Mouse (Mus musculus): ENCODE measurements around the gene Fam166b. TPM values are rescaled to one million over a fixed set of nuclear protein-coding genes. Genes with fewer than 3 reads are reported as not detected.
A peak's percentile ranks its signal among the peaks of the same experiment; 100 is the strongest.

Gene Fam166b
- 0.22 and 0.25 TPM in 2 replicates for polyA plus RNA-seq (2014; fragmentation: Nextera tagmentation; extraction: Ambion mirVana)

DNA sequence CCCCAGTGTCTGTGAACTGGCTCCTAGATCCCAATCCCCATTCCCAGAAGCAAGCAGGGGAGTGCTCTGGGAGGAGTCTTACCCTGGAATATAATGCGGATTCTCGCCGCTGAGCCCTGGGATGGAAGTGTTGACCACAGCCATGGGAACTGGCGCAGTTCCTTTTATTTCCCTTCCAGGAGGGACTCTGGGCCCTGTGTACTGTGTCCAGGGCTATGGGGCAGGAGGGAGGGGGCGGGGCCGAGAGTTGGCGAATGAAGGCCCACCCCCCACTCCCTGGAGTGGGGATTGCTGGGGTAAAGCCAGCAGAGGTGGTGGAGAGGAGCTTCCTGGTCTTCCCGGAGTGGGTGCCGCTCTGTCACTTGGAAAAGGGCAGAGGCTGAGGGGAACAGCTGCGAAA, at the start of gene Fam166b:
TSS of gene Fam166b (minus strand) at position 189 of the 400 bp plus-strand sequence.
- 8% methylated on average over 10 of the region's 10 CpGs for WGBS
- ATAC-seq (ENCODE audit: insufficient number of reproducible peaks, insufficient read depth, low FRiP score, low read depth) = no peak
- H3K27ac ChIP-seq (ENCODE audit: low read length) = no peak within 1 kb of the TSS
- no peaks in the 10 kb centered on the region for H3K9me3 ChIP-seq (ENCODE audit: control insufficient read depth, low read depth, low read length)
- no peaks in the 10 kb centered on the region; the same call in 1 of the 2 replicates for H3K4me1 ChIP-seq (ENCODE audit: control insufficient read depth, insufficient read depth, low read length)
- no peak within 1 kb of the TSS for H3K9ac ChIP-seq (replicated peaks; ENCODE audit: low read depth, low read length)
- H3K4me3 ChIP-seq (ENCODE audit: low read depth, low read length) = no peak within 1 kb of the TSS
- peaks cover 25% of the 10 kb centered on the region for H3K36me3 ChIP-seq (ENCODE audit: control insufficient read depth, insufficient read depth, low read length)
- peaks cover 19% of the 10 kb centered on the region; the same call in 1 of the 2 replicates for H3K27me3 ChIP-seq (ENCODE audit: control insufficient read depth, insufficient read depth, low read length)
- H3K4me2 ChIP-seq (replicated peaks; ENCODE audit: low read depth, low read length) = no peak within 1 kb of the TSS

DNA sequence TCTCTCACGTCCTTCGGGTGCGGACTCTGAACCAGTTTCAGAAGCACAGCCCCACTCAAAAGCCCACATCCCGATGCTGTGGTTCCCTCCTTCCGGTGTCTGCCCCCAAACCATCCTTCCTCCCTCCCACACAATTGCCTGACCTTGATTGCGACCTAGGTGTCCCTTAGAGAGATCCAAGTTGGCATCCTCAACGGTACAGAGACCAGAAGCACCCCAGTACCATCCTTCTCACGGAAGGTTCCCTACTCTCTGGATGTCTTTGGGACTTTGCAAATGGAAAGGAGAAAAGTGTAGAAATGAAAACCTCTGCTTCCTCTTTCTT, 49.6 kb upstream of the Fam166b start:
- Histone ChIP-seq H3K9ac (replicated peaks; ENCODE audit: low read depth, low read length) (no peak overlapping the region), H3K4me3 (ENCODE audit: low read depth, low read length) (peak overlapping the region; percentile 17; the same call in 1 of the 2 replicates), H3K27me3 (ENCODE audit: control insufficient read depth, insufficient read depth, low read length) (no peaks in the 10 kb centered on the region), H3K36me3 (ENCODE audit: control insufficient read depth, insufficient read depth, low read length) (no peaks in the 10 kb centered on the region), H3K4me2 (replicated peaks; ENCODE audit: low read depth, low read length) (peak overlapping the region; percentile 39), H3K27ac (ENCODE audit: low read length) (peak overlapping the region; percentile 27), H3K9me3 (ENCODE audit: control insufficient read depth, low read depth, low read length) (no peaks in the 10 kb centered on the region), H3K4me1 (ENCODE audit: control insufficient read depth, insufficient read depth, low read length) (no peaks in the 10 kb centered on the region)
- WGBS = 51% methylated on average over 8 of the region's 8 CpGs
- 0 out of 2 replicates have a peak, but pooled peaks have one; percentile 11 for ATAC-seq (ENCODE audit: insufficient number of reproducible peaks, insufficient read depth, low FRiP score, low read depth)

DNA sequence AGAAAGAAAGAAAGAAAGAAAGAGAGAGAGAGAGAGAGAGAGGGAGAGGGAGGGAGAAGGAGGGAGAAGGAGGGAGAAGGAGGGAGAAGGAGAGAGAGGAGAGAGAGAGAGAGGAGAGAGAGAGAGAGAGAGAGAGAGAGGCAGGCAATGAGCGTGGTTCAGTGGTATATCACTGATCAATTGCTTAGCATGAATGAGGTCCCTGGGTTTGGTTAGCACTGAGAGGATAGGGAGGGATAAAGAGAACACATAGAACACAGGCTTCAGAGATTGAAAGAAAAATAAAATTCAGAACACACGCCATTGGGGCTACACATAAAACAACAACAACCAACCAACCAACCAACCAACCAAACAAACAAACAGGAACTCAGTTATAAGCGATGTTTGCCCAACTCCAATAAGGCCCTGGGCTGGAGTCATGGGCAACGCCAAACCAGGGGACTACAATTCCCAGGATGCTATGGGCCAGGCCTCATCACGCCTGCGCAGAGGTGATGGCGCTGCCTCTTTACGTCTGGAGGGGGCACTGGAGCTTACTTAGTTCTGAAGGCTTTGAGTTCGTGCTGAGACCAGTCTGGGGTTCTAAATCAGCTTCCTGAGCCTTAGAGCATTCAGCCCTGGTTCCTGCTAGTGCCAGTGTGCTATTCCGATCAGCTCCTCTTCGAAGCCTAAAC, 49.1 kb upstream of the Fam166b start:
- peak; percentile 86; the same call in 1 of the 2 replicates for ATAC-seq (ENCODE audit: insufficient number of reproducible peaks, insufficient read depth, low FRiP score, low read depth)
- 20% methylated on average over 11 of the region's 11 CpGs for WGBS

DNA sequence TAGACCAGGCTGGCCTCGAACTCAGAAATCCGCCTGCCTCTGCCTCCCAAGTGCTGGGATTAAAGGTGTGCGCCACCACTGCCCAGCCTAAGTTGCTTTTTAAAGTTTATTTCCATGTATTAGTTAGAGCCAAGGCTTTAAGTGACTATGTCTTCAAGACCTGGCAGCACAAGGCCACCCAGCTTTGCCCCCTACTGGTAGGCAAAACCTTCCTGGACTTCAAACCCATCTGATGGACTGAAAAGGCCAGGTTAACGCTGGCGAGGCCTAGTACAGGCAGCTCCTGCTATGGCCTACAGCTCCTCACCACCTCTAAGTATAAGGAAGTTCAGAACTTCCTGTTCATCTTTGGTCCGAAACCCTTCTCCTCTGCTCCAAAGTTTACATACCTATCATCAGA, 47.7 kb upstream of the Fam166b start:
- ATAC-seq (ENCODE audit: insufficient number of reproducible peaks, insufficient read depth, low FRiP score, low read depth) = no peak
- H3K27ac ChIP-seq (ENCODE audit: low read length) = no peak overlapping the region

More for the DNA sequence above, 49.1 kb upstream of the Fam166b start:
- Histone ChIP-seq H3K9ac (replicated peaks; ENCODE audit: low read depth, low read length) (no peak overlapping the region), H3K4me1 (ENCODE audit: control insufficient read depth, insufficient read depth, low read length) (no peaks in the 10 kb centered on the region), H3K27me3 (ENCODE audit: control insufficient read depth, insufficient read depth, low read length) (no peaks in the 10 kb centered on the region), H3K9me3 (ENCODE audit: control insufficient read depth, low read depth, low read length) (no peaks in the 10 kb centered on the region), H3K27ac (ENCODE audit: low read length) (peak overlapping the region; percentile 27), H3K4me2 (replicated peaks; ENCODE audit: low read depth, low read length) (peak overlapping the region; percentile 39), H3K4me3 (ENCODE audit: low read depth, low read length) (peak overlapping the region; percentile 17; the same call in 1 of the 2 replicates), H3K36me3 (ENCODE audit: control insufficient read depth, insufficient read depth, low read length) (no peaks in the 10 kb centered on the region)

DNA sequence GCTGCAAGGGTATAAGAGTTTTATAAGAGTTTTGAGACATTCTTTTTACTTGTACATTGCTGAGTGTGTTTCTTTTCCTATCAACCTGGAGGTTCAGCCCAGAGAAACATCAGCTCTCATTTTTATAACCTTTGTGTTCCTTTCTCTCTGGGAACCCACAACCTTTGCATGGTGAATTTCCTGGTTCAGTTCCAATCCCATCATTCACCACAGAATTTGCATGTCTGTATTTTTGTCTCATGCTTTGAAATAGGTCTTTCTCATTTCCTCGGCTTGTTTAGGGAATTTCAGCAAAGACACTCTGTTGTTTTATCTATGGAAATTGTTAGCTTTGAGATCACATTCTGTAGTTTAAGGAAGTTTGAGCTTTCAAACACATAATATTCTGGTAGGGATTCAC, 44.7 kb upstream of the Fam166b start:
- Histone ChIP-seq H3K36me3 (ENCODE audit: control insufficient read depth, insufficient read depth, low read length) (no peaks in the 10 kb centered on the region), H3K4me1 (ENCODE audit: control insufficient read depth, insufficient read depth, low read length) (no peaks in the 10 kb centered on the region), H3K27ac (ENCODE audit: low read length) (no peak overlapping the region), H3K9ac (replicated peaks; ENCODE audit: low read depth, low read length) (no peak overlapping the region), H3K4me3 (ENCODE audit: low read depth, low read length) (no peak overlapping the region), H3K9me3 (ENCODE audit: control insufficient read depth, low read depth, low read length) (no peaks in the 10 kb centered on the region), H3K4me2 (replicated peaks; ENCODE audit: low read depth, low read length) (no peak overlapping the region), H3K27me3 (ENCODE audit: control insufficient read depth, insufficient read depth, low read length) (no peaks in the 10 kb centered on the region)
- no peak for ATAC-seq (ENCODE audit: insufficient number of reproducible peaks, insufficient read depth, low FRiP score, low read depth)
- 81% methylated on average over 1 of the region's 1 CpGs for WGBS

More for the DNA sequence above, 47.7 kb upstream of the Fam166b start:
- WGBS = 76% methylated on average over 4 of the region's 6 CpGs
- H3K27me3 ChIP-seq (ENCODE audit: control insufficient read depth, insufficient read depth, low read length) = no peaks in the 10 kb centered on the region
- no peaks in the 10 kb centered on the region for H3K4me1 ChIP-seq (ENCODE audit: control insufficient read depth, insufficient read depth, low read length)
- no peak overlapping the region for H3K4me3 ChIP-seq (ENCODE audit: low read depth, low read length)
- H3K36me3 ChIP-seq (ENCODE audit: control insufficient read depth, insufficient read depth, low read length) = no peaks in the 10 kb centered on the region
- no peaks in the 10 kb centered on the region for H3K9me3 ChIP-seq (ENCODE audit: control insufficient read depth, low read depth, low read length)
- H3K4me2 ChIP-seq (replicated peaks; ENCODE audit: low read depth, low read length) = no peak overlapping the region
- H3K9ac ChIP-seq (replicated peaks; ENCODE audit: low read depth, low read length) = no peak overlapping the region

DNA sequence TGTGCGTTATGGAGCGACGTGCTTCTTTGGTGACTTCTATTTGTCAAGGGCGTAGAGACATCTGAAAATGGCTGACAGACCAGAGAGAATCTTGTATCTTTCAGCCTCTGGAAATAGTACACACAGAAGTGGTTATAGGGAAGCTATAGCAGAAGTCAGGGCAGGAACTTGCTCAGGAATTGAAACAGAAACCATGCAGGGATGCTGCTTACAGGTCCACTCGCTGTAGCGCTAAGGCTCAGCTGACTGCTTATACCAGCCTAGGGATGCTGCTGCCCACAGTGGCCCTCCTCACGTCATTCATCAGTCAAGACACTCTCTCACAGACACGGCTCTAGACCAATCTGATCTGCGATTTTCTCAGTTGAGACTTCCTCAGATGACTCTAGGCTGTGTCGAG, 41.4 kb upstream of the Fam166b start:
- H3K4me2 ChIP-seq (replicated peaks; ENCODE audit: low read depth, low read length) = no peak overlapping the region
- WGBS = 86% methylated on average over 10 of the region's 10 CpGs
- no peaks in the 10 kb centered on the region for H3K4me1 ChIP-seq (ENCODE audit: control insufficient read depth, insufficient read depth, low read length)

DNA sequence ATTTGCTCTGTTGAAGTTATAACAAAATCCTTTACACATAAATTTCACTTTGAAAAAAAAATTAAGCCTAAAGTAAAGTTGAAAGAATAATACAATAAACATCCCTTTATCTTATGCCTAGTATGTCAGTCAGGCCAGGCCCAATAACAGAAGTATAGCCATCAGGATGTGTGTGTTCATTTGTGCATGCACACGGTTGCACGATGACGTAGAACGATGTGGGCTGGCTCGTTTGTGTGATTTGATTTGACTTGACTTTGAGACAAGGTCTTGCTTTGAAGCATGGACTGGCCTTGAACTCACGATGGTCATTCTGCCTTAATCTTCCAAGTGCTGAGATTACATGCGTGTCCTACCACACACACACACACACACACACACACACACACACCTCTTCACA, 37.9 kb upstream of the Fam166b start:
- Histone ChIP-seq H3K9ac (replicated peaks; ENCODE audit: low read depth, low read length) (no peak overlapping the region), H3K36me3 (ENCODE audit: control insufficient read depth, insufficient read depth, low read length) (no peaks in the 10 kb centered on the region), H3K9me3 (ENCODE audit: control insufficient read depth, low read depth, low read length) (no peaks in the 10 kb centered on the region; the same call in 1 of the 2 replicates), H3K27me3 (ENCODE audit: control insufficient read depth, insufficient read depth, low read length) (no peaks in the 10 kb centered on the region), H3K4me1 (ENCODE audit: control insufficient read depth, insufficient read depth, low read length) (no peaks in the 10 kb centered on the region), H3K4me2 (replicated peaks; ENCODE audit: low read depth, low read length) (no peak overlapping the region), H3K27ac (ENCODE audit: low read length) (no peak overlapping the region), H3K4me3 (ENCODE audit: low read depth, low read length) (no peak overlapping the region)
- ATAC-seq (ENCODE audit: insufficient number of reproducible peaks, insufficient read depth, low FRiP score, low read depth) = no peak
- WGBS = 87% methylated on average over 7 of the region's 7 CpGs

More for the DNA sequence above, 41.4 kb upstream of the Fam166b start:
- no peaks in the 10 kb centered on the region for H3K27me3 ChIP-seq (ENCODE audit: control insufficient read depth, insufficient read depth, low read length)
- H3K9me3 ChIP-seq (ENCODE audit: control insufficient read depth, low read depth, low read length) = no peaks in the 10 kb centered on the region
- H3K27ac ChIP-seq (ENCODE audit: low read length) = no peak overlapping the region
- H3K9ac ChIP-seq (replicated peaks; ENCODE audit: low read depth, low read length) = no peak overlapping the region
- H3K4me3 ChIP-seq (ENCODE audit: low read depth, low read length) = no peak overlapping the region
- H3K36me3 ChIP-seq (ENCODE audit: control insufficient read depth, insufficient read depth, low read length) = no peaks in the 10 kb centered on the region
- no peak for ATAC-seq (ENCODE audit: insufficient number of reproducible peaks, insufficient read depth, low FRiP score, low read depth)

DNA sequence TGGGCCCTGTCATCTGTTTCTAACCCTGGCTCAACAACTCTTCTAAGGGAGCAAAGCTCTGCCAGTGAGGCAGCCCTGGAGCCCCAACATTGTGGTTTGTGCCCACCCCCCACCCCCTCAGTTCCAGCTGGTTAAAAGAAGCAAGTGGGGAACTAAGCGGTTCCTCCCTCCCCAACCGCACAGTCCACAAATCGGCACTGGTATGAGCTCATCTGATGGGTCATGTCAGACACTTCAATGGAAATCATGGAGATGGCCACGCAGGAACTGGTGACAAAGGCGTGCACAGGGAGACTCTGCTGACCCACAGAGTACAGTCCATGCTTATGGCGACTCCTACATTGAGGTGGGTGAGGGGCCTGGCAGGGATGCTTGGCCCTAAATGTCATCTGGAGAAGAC, 37.0 kb upstream of the Fam166b start:
- ATAC-seq (ENCODE audit: insufficient number of reproducible peaks, insufficient read depth, low FRiP score, low read depth) = no peak
- Histone ChIP-seq H3K27me3 (ENCODE audit: control insufficient read depth, insufficient read depth, low read length) (no peaks in the 10 kb centered on the region), H3K4me3 (ENCODE audit: low read depth, low read length) (no peak overlapping the region), H3K36me3 (ENCODE audit: control insufficient read depth, insufficient read depth, low read length) (no peaks in the 10 kb centered on the region), H3K4me1 (ENCODE audit: control insufficient read depth, insufficient read depth, low read length) (no peaks in the 10 kb centered on the region), H3K9ac (replicated peaks; ENCODE audit: low read depth, low read length) (no peak overlapping the region), H3K9me3 (ENCODE audit: control insufficient read depth, low read depth, low read length) (no peaks in the 10 kb centered on the region; the same call in 1 of the 2 replicates), H3K27ac (ENCODE audit: low read length) (no peak overlapping the region), H3K4me2 (replicated peaks; ENCODE audit: low read depth, low read length) (no peak overlapping the region)
- 86% methylated on average over 6 of the region's 6 CpGs for whole genome bisulfite sequencing

DNA sequence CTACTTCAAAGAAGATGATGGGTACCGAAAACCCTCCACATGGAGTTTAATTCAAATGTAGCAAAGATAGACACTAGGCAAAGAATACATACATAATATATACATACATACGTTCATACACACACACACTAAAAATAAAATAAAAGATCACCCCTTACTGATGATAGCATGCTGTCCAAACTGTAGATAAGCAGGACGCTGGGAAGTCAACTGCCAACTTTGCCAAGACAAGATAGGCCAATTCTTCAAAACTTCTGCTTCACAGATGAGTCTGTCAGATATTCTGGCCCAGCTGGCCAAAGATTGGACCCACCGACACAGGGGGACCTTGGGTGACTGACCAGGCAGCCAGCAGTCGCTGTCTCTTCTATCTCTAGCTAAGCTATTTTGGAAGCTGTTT, 34.2 kb upstream of the Fam166b start:
- H3K36me3 ChIP-seq (ENCODE audit: control insufficient read depth, insufficient read depth, low read length) = no peaks in the 10 kb centered on the region
- H3K4me1 ChIP-seq (ENCODE audit: control insufficient read depth, insufficient read depth, low read length) = no peaks in the 10 kb centered on the region
- WGBS = 85% methylated on average over 5 of the region's 5 CpGs
- H3K27ac ChIP-seq (ENCODE audit: low read length) = no peak overlapping the region
- no peak for ATAC-seq (ENCODE audit: insufficient number of reproducible peaks, insufficient read depth, low FRiP score, low read depth)
- H3K4me3 ChIP-seq (ENCODE audit: low read depth, low read length) = no peak overlapping the region
- H3K27me3 ChIP-seq (ENCODE audit: control insufficient read depth, insufficient read depth, low read length) = no peaks in the 10 kb centered on the region
- H3K4me2 ChIP-seq (replicated peaks; ENCODE audit: low read depth, low read length) = no peak overlapping the region
- no peaks in the 10 kb centered on the region; the same call in 1 of the 2 replicates for H3K9me3 ChIP-seq (ENCODE audit: control insufficient read depth, low read depth, low read length)
- no peak overlapping the region for H3K9ac ChIP-seq (replicated peaks; ENCODE audit: low read depth, low read length)
